Mouse (Mus musculus) left cerebral cortex, adult 2 months (tissue): ENCODE results near the gene Olfr629. TPM values are rescaled to one million over a fixed set of nuclear protein-coding genes. Genes with fewer than 3 reads are reported as not detected.
A peak's percentile ranks its signal among the peaks of the same experiment; 100 is the strongest.

Experiments used
- DNase-seq, 2 experiments: peaks; one replicate each; pipeline ENCODE4 v3.0.0; 2021 to 2022; ENCODE audit warnings: low spot score in 2 of 2, mixed read lengths in 1 of 2; ENCODE audit errors: extremely low spot score in 1 of 2
- H3K27ac ChIP-seq: fragments of 200-600 bp; 2 replicates; pipeline ENCODE4 v1.8.1; 2022
- H3K4me3 ChIP-seq: fragments of 200-600 bp; 2 replicates; pipeline ENCODE4 v1.8.1; 2022
- CTCF ChIP-seq: fragments of 200-600 bp; IDR thresholded peaks from 2 replicates; pipeline ENCODE4 v1.8.1; 2022; ENCODE audit warnings: antibody characterized with exemption, mild to moderate bottlenecking, moderate library complexity
- intact Hi-C: fragments of 180-260 bp; cut with DNase I; formaldehyde crosslinking; loops from one replicate; pipeline ENCODE4 v1.15.1; 2025
- total RNA-seq, 2 experiments: library from RNA; stranded (reverse); gene quantifications; 2 replicates each; pipeline ENCODE4 v1.2.3; 2021

Gene Olfr629
- total RNA-seq, 2 experiments from 2014 or later = not detected

DNA sequence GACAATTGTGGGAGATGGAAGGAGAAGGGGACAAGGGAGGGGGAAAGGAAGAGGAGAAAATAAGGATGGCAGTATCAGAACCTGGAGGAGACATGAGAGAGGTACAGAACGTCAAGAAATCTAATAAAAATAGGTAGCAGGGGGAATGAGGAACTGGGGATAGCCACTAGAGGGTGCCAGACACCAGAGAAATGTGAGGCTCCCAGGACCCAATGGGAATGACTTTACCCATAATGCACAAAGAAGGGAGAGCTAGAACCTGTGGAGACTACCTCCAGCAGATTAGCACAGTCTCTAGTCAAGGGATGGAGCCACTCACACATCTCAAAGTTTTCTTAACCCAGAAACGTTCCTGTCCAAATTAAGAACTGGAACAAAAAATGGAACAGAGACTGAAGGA is 32.7 kb downstream of the Olfr629 start:
- Histone ChIP-seq H3K27ac (no peak overlapping the region), H3K4me3 (no peak overlapping the region)
- TF ChIP-seq CTCF = peak; percentile 15
- intact Hi-C loops = no loop called here
- DNase-seq = no peak

DNA sequence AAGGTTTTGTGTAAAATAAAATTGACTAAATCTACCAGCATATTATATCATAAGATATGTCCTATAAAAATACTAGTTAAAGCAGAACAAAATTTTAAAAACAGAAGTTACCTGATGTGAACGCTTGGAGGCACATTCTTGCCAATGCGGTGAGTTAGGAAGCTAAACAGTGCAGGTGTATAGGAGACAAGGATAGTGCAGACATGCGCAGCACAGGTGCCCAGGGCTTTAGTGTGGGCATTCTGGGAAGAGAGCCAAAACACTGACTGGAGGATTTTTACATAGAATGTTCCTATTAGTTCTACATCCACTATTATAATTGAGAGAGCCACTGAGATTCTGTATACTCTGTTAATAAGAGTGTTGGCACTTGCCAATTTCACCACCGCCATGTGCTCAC is 45.3 kb downstream of the Olfr629 start:
- intact Hi-C loops = no loop called here
- no peak for DNase-seq
- H3K4me3 ChIP-seq = no peak overlapping the region
- TF ChIP-seq CTCF = no peak
- no peak overlapping the region for H3K27ac ChIP-seq

Other genes starting within 250 kb of the Olfr629 start
- gene Olfr609, start 246.9 kb downstream of the Olfr629 start, total RNA-seq = not detected
- gene Olfr610, start 232.8 kb downstream of the Olfr629 start, total RNA-seq = not detected
- gene Olfr611, start 224.1 kb downstream of the Olfr629 start, total RNA-seq = not detected
- gene Olfr612, start 202.2 kb downstream of the Olfr629 start, total RNA-seq = not detected
- gene Olfr613, start 196.9 kb downstream of the Olfr629 start, total RNA-seq = not detected
- not detected for gene Olfr615, start 188.9 kb downstream of the Olfr629 start, total RNA-seq
- gene Olfr616, start 175.8 kb downstream of the Olfr629 start, total RNA-seq = not detected
- gene Olfr617, start 171.9 kb downstream of the Olfr629 start, total RNA-seq = not detected
- gene Olfr618, start 154.8 kb downstream of the Olfr629 start, total RNA-seq = not detected
- gene Olfr619, start 144.4 kb downstream of the Olfr629 start, total RNA-seq = not detected
- not detected for gene Olfr620, start 132.4 kb downstream of the Olfr629 start, total RNA-seq
- not detected for gene Olfr622, start 102.2 kb downstream of the Olfr629 start, total RNA-seq
- not detected for gene Olfr623, start 81.2 kb downstream of the Olfr629 start, total RNA-seq
- gene Olfr624, start 73.8 kb downstream of the Olfr629 start, total RNA-seq = under 1 TPM in 1 of 2 experiments, not detected in 1; 0.07 TPM
- not detected for gene Olfr625-ps1, start 62.2 kb downstream of the Olfr629 start, total RNA-seq
- gene Olfr243, start 30.3 kb downstream of the Olfr629 start, total RNA-seq = not detected
- gene Olfr628, start 14.6 kb downstream of the Olfr629 start, total RNA-seq = not detected
- not detected for gene Olfr630, start 12.4 kb upstream of the Olfr629 start, total RNA-seq
- gene Olfr69, start 26.7 kb upstream of the Olfr629 start, total RNA-seq = not detected
- gene Olfr68, start 34.8 kb upstream of the Olfr629 start, total RNA-seq = not detected
- not detected for gene Olfr67, start 46.9 kb upstream of the Olfr629 start, total RNA-seq
- 10 to 100 TPM; 29.5 to 36.6 TPM for gene Hbb-bt, start 69.1 kb upstream of the Olfr629 start, total RNA-seq
- gene Hbb-bs, start 83.2 kb upstream of the Olfr629 start, total RNA-seq = 100 to 1,000 TPM; 305 to 339 TPM
- gene Hbb-bh2, start 95.6 kb upstream of the Olfr629 start, total RNA-seq = not detected
- gene Hbb-bh1, start 98.2 kb upstream of the Olfr629 start, total RNA-seq = not detected
- not detected for gene Hbb-y, start 108.3 kb upstream of the Olfr629 start, total RNA-seq
- gene Olfr66, start 141.3 kb upstream of the Olfr629 start, total RNA-seq = not detected
- not detected for gene Olfr64, start 149.5 kb upstream of the Olfr629 start, total RNA-seq
- not detected for gene Olfr65, start 158.5 kb upstream of the Olfr629 start, total RNA-seq
- not detected for gene Olfr631, start 183.9 kb upstream of the Olfr629 start, total RNA-seq
- gene Olfr632, start 189.4 kb upstream of the Olfr629 start, total RNA-seq = not detected
- not detected for gene Olfr633, start 199.5 kb upstream of the Olfr629 start, total RNA-seq
- gene Olfr635, start 226.2 kb upstream of the Olfr629 start, total RNA-seq = under 1 TPM; 0.05 to 0.09 TPM